Mouse (Mus musculus): Measurements from ENCODE around the gene Ppm1l. TPM values are rescaled to one million over a fixed set of nuclear protein-coding genes. Genes with fewer than 3 reads are reported as not detected.

Gene Ppm1l
- polyA plus RNA-seq, 1 experiment from 2014 or later, result 4.8 TPM

DNA sequence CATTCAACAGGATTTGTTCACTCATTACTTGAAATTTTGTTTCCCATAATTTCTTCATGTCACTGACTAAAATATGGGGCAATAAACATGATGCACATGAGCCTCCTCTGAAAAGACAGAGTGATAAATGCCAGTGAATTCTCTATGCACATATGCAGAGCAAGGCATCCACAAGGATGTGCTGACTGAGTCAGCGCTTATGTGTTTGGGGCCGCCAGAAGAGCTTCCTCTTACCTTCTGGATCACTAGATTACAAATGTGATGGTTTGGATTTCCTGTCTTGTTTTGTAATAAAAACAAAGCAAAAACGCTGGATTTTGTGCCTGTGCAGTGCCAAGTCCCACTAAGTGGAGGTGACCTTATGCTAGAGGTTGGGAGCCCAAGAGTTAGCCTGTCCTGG, 260.1 kb downstream of the Ppm1l start:
- H3K4me2 ChIP-seq, result no peak overlapping the region
- WGBS (ENCODE audit: insufficient replicate concordance), result 41% methylated on average over 3 of the region's 3 CpGs
- H3K27me3 ChIP-seq, result no peaks in the 10 kb centered on the region
- H3K36me3 ChIP-seq (replicated peaks), result no peaks in the 10 kb centered on the region
- no peak overlapping the region for H3K4me3 ChIP-seq (replicated peaks)
- H3K9me3 ChIP-seq (replicated peaks), result no peaks in the 10 kb centered on the region
- no peak for ATAC-seq (ENCODE audit: insufficient read depth)
- H3K4me1 ChIP-seq (replicated peaks), result no peaks in the 10 kb centered on the region
- no peak overlapping the region for H3K9ac ChIP-seq
- H3K27ac ChIP-seq (replicated peaks), result no peak overlapping the region

DNA sequence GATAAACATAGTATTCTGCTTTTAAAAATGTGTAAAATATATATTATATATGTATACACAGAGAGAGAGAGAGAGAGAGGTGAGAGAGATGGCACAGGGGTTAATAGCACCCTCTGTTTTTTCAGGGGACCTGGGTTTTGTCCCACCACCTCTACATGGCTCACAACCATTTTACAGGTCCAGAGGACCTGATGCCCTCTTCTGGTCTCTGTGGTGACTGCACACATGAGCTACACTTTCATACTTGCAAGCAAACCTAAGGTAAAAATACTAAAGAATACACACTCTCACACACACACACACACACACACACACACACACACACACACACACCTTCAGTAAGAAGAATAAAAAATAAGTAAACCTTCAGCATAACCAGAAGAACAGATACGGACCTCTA, 262.1 kb downstream of the Ppm1l start:
- WGBS (ENCODE audit: insufficient replicate concordance), result 63% methylated on average over 1 of the region's 1 CpGs
- ATAC-seq (ENCODE audit: insufficient read depth), result no peak
- Histone ChIP-seq H3K36me3 (replicated peaks) (no peaks in the 10 kb centered on the region), H3K27ac (replicated peaks) (no peak overlapping the region), H3K9ac (no peak overlapping the region), H3K9me3 (replicated peaks) (no peaks in the 10 kb centered on the region), H3K4me1 (replicated peaks) (no peaks in the 10 kb centered on the region), H3K4me3 (replicated peaks) (no peak overlapping the region), H3K4me2 (no peak overlapping the region), H3K27me3 (no peaks in the 10 kb centered on the region)

DNA sequence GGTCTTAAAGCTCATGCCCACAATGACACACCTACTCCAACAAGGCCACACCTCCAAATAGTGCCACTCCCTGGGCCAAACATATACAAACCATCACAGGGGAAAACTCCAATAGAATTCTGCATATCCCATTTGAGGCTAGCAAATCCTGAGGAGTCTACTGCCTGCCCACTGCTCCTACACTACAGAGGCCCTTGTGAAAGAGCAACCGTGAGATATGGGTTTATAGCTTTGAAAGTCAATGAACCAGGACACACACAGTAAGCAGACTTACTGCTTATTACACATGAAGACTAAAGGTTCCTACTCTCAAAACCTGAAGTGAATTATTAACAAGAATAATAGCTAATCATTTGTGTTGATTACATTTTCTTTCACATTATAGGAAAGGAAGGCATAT, 267.1 kb downstream of the Ppm1l start:
- no peaks in the 10 kb centered on the region for H3K36me3 ChIP-seq (replicated peaks)
- 54% methylated on average over 1 of the region's 1 CpGs for WGBS (ENCODE audit: insufficient replicate concordance)
- no peak overlapping the region for H3K4me3 ChIP-seq (replicated peaks)
- no peak overlapping the region for H3K4me2 ChIP-seq
- 0 out of 2 replicates have a peak, but pooled peaks cover 6% of the 10 kb centered on the region for H3K4me1 ChIP-seq (replicated peaks)
- H3K27ac ChIP-seq (replicated peaks), result no peak overlapping the region
- H3K9ac ChIP-seq, result no peak overlapping the region
- H3K9me3 ChIP-seq (replicated peaks), result no peaks in the 10 kb centered on the region
- no peak for ATAC-seq (ENCODE audit: insufficient read depth)
- no peaks in the 10 kb centered on the region for H3K27me3 ChIP-seq

DNA sequence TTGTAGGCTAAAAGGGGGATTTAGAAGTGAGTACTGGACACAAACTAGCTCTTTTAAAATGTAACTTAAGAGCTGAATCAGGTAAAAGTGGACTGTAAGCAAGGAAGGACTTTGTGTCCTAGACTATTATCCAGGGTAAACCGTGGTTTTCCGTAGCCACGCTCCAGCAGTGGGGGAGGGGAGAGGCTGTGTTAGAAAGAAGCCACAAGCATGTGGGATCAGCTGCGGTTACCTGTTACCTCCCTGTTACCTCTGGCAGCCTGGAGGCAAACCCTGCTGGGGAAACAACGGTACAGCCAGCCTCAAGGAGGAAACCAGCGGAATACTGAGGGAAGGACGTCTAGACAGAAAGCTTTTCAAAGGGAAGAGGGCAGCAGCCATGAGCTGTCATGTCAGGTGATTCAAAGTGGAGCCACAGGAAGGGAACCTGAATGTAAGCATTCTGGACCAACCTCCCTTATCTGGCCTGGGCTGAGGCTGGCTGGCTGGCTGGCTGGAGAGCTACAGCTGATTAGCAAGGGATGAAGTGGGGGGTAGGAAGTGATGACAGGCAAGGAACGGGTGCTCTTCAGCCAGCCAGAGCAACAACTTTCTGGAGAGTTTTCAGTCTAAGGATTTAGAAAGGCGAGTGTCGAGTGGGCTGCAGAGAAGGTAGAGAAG, 271.6 kb downstream of the Ppm1l start:
- H3K4me3 ChIP-seq (replicated peaks), result no peak overlapping the region
- WGBS (ENCODE audit: insufficient replicate concordance), result 32% methylated on average over 10 of the region's 10 CpGs
- no peaks in the 10 kb centered on the region for H3K36me3 ChIP-seq (replicated peaks)
- H3K9ac ChIP-seq, result no peak overlapping the region
- no peak overlapping the region for H3K27ac ChIP-seq (replicated peaks)
- ATAC-seq (ENCODE audit: insufficient read depth), result no peak
- no peaks in the 10 kb centered on the region for H3K9me3 ChIP-seq (replicated peaks)
- H3K27me3 ChIP-seq, result no peaks in the 10 kb centered on the region
- no peak overlapping the region for H3K4me2 ChIP-seq
- 0 out of 2 replicates have a peak, but pooled peaks cover 6% of the 10 kb centered on the region for H3K4me1 ChIP-seq (replicated peaks)

DNA sequence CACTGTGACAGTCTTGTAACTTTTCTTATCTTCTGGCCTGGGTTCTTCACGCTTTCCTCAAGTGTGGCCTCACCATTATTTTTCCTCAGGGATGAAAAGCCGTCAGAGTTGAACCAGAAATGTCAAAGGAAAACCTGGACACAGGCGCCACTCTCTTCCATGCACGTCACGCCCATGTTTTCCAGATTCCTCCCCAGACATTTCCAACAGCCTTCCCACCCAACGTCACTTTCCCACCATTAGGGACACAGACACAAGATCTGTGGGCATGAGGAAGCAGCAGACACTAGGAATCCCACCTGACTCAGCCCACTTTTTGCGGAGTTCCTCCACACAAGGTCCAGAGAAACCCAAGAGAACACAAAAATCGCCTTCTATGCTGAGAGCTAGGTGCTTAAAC, 276.8 kb downstream of the Ppm1l start:
- Histone ChIP-seq H3K4me1 (replicated peaks) (0 out of 2 replicates have a peak, but pooled peaks cover 1% of the 10 kb centered on the region), H3K4me3 (replicated peaks) (no peak overlapping the region), H3K4me2 (no peak overlapping the region), H3K9ac (no peak overlapping the region), H3K27me3 (peaks cover 13% of the 10 kb centered on the region), H3K9me3 (replicated peaks) (no peaks in the 10 kb centered on the region), H3K36me3 (replicated peaks) (no peaks in the 10 kb centered on the region), H3K27ac (replicated peaks) (no peak overlapping the region)
- no peak for ATAC-seq (ENCODE audit: insufficient read depth)
- WGBS (ENCODE audit: insufficient replicate concordance), result 66% methylated on average over 8 of the region's 8 CpGs

DNA sequence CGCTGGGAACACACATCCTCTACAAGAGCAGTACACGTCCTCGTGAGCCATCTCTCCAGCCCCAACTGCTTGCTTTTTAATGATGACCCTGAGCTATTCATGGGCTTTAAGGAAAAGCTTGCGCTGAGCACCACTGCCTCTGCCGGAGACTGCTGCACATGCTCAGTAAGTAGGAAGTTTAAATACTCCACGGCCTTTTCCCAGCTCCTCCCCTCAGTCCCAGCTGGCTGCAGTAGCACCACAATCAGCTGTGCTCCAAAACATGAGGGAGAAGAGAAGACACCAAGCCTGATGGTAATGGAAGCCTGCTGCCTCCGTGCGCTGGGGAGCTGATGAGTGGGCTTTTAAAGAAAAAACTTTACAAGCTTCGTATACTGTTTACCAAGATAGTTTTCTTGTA, 277.4 kb downstream of the Ppm1l start:
- Histone ChIP-seq H3K36me3 (replicated peaks) (no peaks in the 10 kb centered on the region), H3K4me1 (replicated peaks) (no peaks in the 10 kb centered on the region), H3K4me3 (replicated peaks) (no peak overlapping the region), H3K9me3 (replicated peaks) (no peaks in the 10 kb centered on the region), H3K4me2 (no peak overlapping the region), H3K27ac (replicated peaks) (no peak overlapping the region), H3K9ac (no peak overlapping the region), H3K27me3 (peaks cover 20% of the 10 kb centered on the region)
- 64% methylated on average over 9 of the region's 9 CpGs for WGBS (ENCODE audit: insufficient replicate concordance)
- no peak for ATAC-seq (ENCODE audit: insufficient read depth)

DNA sequence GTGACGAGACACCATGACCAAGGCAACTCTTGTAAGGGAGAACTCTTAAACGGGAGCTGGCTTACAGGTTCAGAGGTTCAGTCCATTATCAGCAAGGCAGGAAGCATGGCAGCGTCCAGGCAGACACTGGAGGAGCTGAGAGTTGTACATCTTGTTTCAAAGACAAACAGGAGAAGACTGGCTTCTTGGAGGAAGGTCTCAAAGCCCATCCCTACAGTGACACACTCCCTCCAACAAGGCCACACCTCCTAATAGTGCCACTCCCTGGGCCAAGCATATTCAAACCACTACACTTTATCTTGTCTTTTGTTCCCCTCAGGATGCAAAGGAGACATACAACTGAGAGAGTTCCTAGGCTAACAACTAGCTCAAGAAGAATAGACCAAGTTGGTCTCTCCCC, 279.5 kb downstream of the Ppm1l start:
- Histone ChIP-seq H3K9me3 (replicated peaks) (no peaks in the 10 kb centered on the region), H3K27me3 (peaks cover 38% of the 10 kb centered on the region), H3K4me1 (replicated peaks) (no peaks in the 10 kb centered on the region), H3K9ac (no peak overlapping the region), H3K36me3 (replicated peaks) (no peaks in the 10 kb centered on the region), H3K27ac (replicated peaks) (no peak overlapping the region), H3K4me2 (no peak overlapping the region), H3K4me3 (replicated peaks) (no peak overlapping the region)
- WGBS (ENCODE audit: insufficient replicate concordance), result 54% methylated on average over 3 of the region's 3 CpGs
- no peak for ATAC-seq (ENCODE audit: insufficient read depth)

DNA sequence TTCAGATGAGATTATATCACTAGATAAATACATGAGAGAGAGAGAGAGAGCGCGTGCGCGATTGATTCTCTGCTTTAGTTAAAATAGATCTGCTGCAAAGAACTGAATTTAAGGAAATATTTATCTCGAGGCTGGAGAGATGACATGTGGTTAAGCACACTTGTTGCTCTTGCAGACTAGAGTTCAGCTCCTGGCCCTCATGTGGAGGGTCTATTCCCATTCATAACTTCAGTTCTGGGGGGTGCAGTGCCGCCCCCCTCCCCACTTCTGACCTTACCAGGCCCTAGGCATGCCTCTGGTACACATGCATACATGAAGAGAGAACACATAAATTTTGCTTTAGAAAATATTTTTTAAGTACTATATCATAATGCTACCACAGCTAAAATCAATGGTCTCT, 280.6 kb downstream of the Ppm1l start:
- H3K27ac ChIP-seq (replicated peaks), result no peak overlapping the region
- peaks cover 45% of the 10 kb centered on the region for H3K27me3 ChIP-seq
- H3K36me3 ChIP-seq (replicated peaks), result no peaks in the 10 kb centered on the region
- no peaks in the 10 kb centered on the region for H3K9me3 ChIP-seq (replicated peaks)
- H3K4me2 ChIP-seq, result no peak overlapping the region
- no peak for ATAC-seq (ENCODE audit: insufficient read depth)
- H3K4me3 ChIP-seq (replicated peaks), result no peak overlapping the region
- 75% methylated on average over 6 of the region's 6 CpGs for WGBS (ENCODE audit: insufficient replicate concordance)
- H3K4me1 ChIP-seq (replicated peaks), result no peaks in the 10 kb centered on the region
- no peak overlapping the region for H3K9ac ChIP-seq

DNA sequence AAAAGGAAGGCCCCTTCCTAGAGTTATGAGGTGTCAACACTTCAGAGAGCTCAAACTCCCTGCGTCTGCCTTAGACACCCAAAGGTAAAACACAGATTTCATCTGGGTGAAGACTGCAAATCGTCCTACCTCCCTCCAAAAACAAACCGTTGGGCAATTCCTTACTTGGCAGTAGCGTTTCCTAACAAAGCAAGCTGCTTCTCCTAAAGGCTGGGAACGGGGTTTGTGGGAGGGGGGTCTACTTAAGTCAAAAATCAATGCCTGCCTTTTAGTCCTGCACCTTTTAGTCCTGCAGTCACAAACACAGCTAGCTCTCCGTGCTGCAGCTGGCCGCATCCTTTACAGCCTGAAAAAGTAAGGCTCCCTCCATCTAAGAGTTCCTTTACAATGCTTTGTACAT, 281.2 kb downstream of the Ppm1l start:
- no peaks in the 10 kb centered on the region for H3K4me1 ChIP-seq (replicated peaks)
- no peak for ATAC-seq (ENCODE audit: insufficient read depth)
- no peak overlapping the region for H3K27ac ChIP-seq (replicated peaks)
- H3K4me2 ChIP-seq, result 0 out of 2 replicates have a peak overlapping the region, but pooled peaks have one; percentile 67
- no peak overlapping the region for H3K9ac ChIP-seq
- peak overlapping the region; percentile 58; the same call in 1 of the 2 replicates for H3K4me3 ChIP-seq (replicated peaks)
- peaks cover 45% of the 10 kb centered on the region for H3K27me3 ChIP-seq
- H3K36me3 ChIP-seq (replicated peaks), result no peaks in the 10 kb centered on the region
- WGBS (ENCODE audit: insufficient replicate concordance), result 35% methylated on average over 7 of the region's 7 CpGs
- H3K9me3 ChIP-seq (replicated peaks), result no peaks in the 10 kb centered on the region

DNA sequence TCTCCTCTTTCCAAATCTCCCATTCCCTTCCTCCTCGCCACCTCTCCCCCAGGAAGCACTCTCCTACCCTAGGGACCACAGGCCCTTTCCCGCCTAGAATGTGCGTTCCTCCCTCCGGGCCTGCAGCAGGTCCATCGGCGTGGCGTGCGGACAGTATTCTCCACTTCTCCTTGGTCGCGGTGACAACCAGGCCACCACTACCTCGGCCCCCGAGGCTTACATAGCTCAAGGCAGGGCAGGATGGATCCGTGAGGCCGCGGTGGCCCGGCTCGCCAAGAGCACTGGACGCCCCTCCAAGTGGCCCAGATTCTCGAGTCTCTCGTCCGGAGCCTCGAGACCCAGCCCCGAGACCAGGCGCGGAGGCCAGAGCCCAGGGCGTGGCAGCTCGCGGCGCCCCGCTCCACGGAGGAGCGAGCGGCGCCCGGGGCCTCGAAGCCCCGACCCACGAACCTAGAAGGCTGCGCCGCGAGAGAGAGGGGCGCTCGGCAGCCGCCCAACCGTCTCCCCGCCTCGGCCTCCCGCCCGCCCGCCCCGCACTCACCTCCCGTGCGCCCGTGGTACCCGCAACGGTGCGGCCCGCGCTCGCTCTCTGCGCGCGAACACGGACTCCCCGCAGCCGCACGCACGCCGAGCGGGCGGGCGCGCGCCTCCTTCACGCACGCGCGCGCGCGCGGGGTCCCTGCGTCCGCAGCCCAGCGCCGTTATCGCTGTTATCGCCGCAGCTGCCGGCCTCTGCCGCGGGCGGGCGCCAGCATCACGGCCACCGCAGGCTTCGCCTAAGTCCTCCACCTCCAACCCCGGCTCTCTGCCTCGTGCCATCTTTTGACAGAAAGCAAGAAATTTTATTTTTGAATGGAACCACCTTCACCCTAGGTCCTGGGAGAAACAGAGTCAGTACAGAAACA, 281.9 kb downstream of the Ppm1l start, which contains the start of gene B3galnt1:
Gene B3galnt1, minus strand, starts transcription at position 700 of the 905 bp plus-strand sequence.
- WGBS (ENCODE audit: insufficient replicate concordance), result 1% methylated on average over 97 of the region's 99 CpGs
- Histone ChIP-seq H3K9me3 (replicated peaks) (no peaks in the 10 kb centered on the region), H3K36me3 (replicated peaks) (no peaks in the 10 kb centered on the region), H3K4me3 (replicated peaks) (peak within 1 kb of the TSS; percentile 58), H3K27me3 (peaks cover 45% of the 10 kb centered on the region), H3K4me2 (peak within 1 kb of the TSS; percentile 67), H3K4me1 (replicated peaks) (no peaks in the 10 kb centered on the region), H3K27ac (replicated peaks) (no peak within 1 kb of the TSS), H3K9ac (peak within 1 kb of the TSS; percentile 21; the same call in 1 of the 2 replicates)
- peak; percentile 37 for ATAC-seq (ENCODE audit: insufficient read depth)

DNA sequence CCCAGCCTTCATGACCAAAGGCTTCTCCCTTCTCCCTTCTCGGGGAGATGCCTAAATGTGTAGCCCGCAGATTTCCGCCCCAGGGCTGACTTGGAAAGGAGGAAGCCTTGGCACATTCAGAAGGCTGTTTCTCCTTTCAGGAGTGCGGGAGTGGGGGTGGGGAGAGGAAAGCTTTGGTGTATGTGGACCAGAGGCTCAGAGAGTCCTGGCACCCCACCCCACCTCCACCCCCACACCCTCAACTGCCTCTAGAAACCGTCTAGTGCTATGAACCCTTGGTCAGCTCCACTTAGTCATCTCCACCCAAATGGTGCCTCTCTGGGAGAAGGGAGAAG, 282.5 kb downstream of the Ppm1l start:
- no peak for ATAC-seq (ENCODE audit: insufficient read depth)
- no peaks in the 10 kb centered on the region for H3K9me3 ChIP-seq (replicated peaks)
- H3K4me3 ChIP-seq (replicated peaks), result peak overlapping the region; percentile 58
- H3K4me1 ChIP-seq (replicated peaks), result no peaks in the 10 kb centered on the region
- peak overlapping the region; percentile 67 for H3K4me2 ChIP-seq
- H3K27ac ChIP-seq (replicated peaks), result no peak overlapping the region
- H3K9ac ChIP-seq, result no peak overlapping the region
- 12% methylated on average over 5 of the region's 5 CpGs for WGBS (ENCODE audit: insufficient replicate concordance)
- peaks cover 45% of the 10 kb centered on the region for H3K27me3 ChIP-seq
- no peaks in the 10 kb centered on the region for H3K36me3 ChIP-seq (replicated peaks)

All from liver, embryonic 15.5 days (tissue).